Mouse (Mus musculus) liver, adult 2 months (tissue): ENCODE results near the gene Ptcd2.

Experiments used
- CTCF ChIP-seq: fragments of 200-500 bp; IDR thresholded peaks from 2 replicates; pipeline ENCODE4 v1.5.1; 2011; ENCODE audit warnings: low read depth, low read length, control low read depth
- POLR2A ChIP-seq: fragments of 200-500 bp; IDR thresholded peaks from 2 replicates; pipeline ENCODE4 v1.6.1; 2011; ENCODE audit warnings: low read length, control low read depth; ENCODE audit not compliant: insufficient read depth; ENCODE audit errors: extremely low read depth

DNA sequence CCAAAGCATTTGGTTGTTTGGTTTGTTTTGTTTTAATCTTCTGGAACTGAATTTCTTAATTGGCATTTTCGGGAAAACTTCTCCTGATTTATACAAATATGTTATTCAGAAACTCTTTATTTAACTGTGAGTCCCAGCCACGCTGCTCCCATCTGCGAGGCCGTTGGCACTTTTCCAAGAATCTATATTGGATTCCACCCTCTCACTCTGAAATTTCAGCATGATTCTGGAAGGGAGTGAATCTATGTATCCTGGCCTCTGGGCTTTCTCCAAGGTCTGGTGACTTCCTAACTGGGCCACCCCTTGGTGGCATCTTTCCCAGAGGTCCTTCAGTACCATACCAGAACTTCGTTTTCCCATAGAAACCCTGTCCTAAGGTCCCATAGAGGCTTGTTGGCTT lies 40.7 kb downstream of the Ptcd2 start:
- TF ChIP-seq POLR2A (no peak), CTCF (no peak)
